Mouse (Mus musculus) fat pad, adult 2 months (tissue): ENCODE measurements around the gene F2r.

Experiments
- DNase-seq: peaks from one replicate; pipeline ENCODE4 v3.0.0-alpha.2; 2011; ENCODE audit warnings: low read depth, low spot score; ENCODE audit errors: extremely low read depth

The F2r gene

DNA sequence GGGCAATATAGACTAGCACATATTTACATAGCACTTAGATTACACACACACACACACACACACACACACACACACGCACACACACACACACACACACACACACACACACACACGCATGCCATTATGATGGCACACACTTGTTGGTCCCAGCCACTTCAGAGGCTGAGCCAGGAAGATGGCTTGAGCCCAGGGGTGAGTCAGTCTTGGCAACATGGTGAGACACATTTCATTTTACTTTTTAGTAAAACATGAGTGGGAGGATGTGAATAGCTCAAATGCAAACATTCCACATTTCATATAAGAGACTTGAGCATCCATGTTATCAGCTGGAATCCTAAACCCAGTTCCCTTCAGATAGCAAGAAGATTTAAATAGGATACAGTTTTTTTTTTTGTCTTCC, 15.1 kb upstream of the F2r start:
- no peak for DNase-seq

- no peak for DNase-seq
Measured at GRCm38 (mm10) chr13:95632144-95632543, 13.9 kb upstream of the F2r start.

DNA sequence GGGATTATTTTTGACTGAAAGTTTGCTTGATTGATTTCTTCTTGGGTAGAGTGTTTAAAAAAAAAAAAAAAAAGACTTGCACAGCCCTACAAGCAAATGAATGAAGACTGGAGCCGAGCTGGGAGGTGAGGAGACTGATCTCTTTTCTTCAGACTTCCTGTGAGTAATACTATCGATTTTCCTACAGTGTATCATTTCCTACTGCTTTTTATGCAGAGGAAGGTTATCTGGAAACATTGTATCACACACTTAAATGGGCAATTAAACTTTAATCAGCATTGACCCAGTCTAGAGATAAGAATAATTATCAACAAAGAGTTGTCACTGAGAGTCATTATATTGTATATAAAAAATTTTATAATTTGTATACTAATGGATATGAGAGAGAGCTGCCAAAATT, 12.5 kb upstream of the F2r start:
- DNase-seq: no peak

GRCm38 (mm10) chr13:95629751-95630150, 11.5 kb upstream of the F2r start:
- no peak for DNase-seq

- DNase-seq: no peak
Measured at GRCm38 (mm10) chr13:95626696-95627095, 8.4 kb upstream of the F2r start.

DNA sequence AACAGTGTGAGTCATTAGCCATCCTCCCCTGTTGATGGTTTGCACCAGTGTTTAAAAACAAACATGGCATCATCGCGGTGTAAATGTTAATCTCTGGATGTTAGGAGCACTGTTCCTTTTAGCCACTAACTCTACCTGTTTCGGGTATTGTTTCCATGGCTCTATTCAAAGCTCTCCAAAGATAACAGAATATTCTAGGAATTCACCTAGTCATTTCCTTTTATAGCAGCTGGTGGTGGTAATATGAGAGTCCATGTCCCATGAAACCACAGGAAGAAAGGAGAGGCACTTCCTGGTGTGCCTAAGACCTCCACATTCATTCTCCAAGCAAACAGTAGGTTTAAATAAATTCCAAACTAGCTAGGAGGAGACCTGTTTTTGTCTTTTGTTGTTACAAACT, 4.8 kb upstream of the F2r start:
- DNase-seq: no peak

DNA sequence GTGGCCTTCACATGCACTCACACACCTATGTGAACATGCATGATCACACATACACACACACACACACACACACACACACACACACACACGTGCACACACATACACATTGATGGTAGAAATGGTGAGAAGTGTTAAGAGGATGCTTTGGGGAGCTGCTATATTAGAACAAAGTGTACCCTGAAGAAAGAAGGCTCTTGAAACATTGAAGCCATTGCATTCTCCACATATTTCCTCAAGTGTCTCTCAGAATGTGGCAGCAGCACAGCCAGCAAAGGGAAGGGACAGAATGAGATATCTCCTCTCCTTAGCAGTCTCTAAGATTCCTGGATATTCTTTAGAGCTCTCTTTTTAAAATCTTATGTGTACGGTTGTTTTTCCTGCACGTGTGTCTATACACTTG, 3.3 kb upstream of the F2r start:
- DNase-seq: no peak

- DNase-seq: no peak
Measured at GRCm38 (mm10) chr13:95618859-95619258, 572 bp upstream of the F2r start.

GRCm38 (mm10) chr13:95617671-95618171, 566 bp downstream of the F2r start:
- no peak for DNase-seq

DNA sequence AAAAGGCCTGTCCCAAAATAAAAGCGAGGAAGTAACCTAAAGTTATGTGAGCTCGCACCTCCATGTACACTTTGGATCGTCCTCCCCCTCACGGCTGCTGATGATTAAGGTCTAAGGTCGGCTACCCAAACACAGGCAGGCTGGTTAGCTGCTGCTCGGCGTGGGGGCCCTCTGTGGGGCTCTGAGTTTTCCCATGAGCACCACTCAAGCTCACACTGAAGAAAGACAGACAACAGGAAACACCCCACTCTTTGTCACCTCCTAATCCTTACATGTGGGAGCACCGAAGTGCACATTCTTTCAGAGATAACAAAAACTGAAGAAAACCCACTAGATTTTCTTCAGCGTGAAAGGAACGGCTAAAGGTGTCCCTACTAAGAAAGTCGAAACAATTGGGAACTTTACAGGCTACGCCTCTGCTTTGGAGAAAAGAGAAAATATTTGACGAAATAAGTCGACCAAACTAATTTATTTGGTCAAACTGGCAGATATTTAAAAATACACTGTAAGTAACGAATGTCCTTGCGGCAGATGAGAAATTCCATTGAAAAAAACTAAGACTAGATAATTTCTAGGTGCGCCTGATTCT, 1.1 kb downstream of the F2r start:
- no peak for DNase-seq

DNA sequence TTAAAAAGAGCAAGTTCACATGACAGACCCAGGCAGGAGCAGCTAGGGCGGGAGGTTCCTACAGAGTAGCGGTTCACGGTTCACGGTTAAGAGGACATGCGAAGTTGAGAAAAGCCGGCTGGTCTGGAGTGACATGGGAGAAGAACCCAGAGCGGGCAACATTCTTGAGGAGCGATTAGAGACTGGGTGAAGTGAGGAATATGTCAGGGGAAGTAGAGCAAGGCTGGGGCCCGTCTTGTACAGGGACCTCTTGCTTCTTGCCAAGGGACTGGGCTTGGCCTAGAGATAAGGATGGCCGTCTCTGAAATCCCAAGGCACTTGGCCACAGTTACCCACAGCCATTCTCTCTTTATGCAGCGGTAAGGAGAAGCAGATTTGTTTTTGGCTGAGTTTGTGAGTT, 1.8 kb downstream of the F2r start:
- DNase-seq: no peak

- DNase-seq: no peak
Measured at GRCm38 (mm10) chr13:95614757-95615156, 3.5 kb downstream of the F2r start.

DNA sequence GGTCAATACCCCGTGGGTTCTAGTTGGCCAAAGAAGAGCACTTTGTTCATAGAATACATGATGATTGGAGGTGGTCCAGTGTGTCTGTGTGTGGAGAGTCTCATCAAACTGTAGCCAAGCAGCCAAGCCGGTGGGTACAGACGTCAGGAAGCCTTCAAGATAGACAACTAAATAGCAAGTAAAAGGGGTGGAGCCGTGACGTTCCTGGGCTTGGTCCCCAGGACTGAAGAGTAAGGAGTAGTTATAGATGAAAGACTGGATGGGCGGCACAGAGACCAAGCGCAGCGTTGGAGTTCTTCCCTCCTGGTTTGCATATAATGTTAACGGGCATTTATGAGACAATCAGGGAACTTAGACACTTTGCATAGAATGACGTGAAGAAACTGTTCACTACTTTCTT, 6.0 kb downstream of the F2r start:
- no peak for DNase-seq

DNA sequence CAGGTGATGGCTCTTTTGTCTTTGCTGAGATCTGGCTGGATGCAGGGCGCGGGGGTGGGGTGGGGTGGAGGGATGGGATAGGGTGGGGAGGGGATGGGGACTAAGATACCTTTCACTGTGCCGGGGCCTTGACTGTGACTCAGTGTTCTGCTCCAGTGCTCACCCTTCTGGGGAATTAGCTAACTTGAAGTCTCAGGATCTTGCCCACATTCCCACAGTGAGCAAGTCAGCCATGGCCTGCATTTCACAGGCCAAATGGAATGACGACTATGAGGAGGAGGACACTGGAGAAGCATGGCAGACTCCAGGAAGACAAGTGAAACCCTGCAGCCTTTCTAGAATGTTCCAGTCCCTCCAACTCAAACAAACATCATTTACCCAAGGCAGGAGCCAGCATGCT, 6.5 kb downstream of the F2r start:
- no peak for DNase-seq

DNA sequence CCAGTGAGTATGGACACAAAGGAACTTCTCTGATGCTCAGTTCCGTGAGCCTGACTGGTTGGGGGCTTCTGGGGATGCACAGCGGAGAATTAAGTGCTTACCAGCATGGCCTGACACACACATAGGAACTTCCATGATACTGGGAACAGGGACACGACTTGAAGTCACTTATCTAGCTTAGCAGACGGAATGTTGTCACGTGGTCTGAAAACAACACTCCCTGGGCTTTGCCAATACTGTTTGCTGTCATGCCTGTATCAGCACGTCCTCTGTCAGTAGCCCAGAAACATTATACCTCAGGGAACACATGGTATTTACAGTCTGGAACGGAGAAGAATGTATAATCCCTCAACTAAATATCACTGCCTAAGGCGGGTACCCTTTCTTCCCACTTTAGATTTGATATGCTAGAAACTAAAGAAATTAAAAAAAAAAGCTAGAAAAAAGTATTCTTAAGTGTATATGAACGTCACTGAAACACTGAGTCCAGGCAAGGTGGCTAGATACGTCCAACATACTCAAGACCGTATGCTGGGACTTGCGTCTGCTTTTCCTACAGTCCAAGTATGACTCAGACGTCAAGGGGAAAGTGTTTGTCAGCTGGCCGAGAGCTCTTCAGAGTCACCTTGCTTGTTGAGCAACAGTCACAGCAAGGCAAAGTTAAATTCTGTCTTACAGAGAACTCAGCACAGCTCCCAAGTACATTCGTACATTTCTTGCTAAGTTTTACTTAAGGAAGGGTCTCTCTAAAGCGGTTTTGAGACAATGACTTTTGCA, 7.3 kb downstream of the F2r start:
- DNase-seq: peak; percentile 74

- no peak for DNase-seq
Measured at GRCm38 (mm10) chr13:95609088-95609420, 9.2 kb downstream of the F2r start.

- no peak for DNase-seq
Measured at GRCm38 (mm10) chr13:95608416-95609087, 9.7 kb downstream of the F2r start.

GRCm38 (mm10) chr13:95607019-95607418, 11.3 kb downstream of the F2r start:
- DNase-seq: no peak

- DNase-seq: no peak
Measured at GRCm38 (mm10) chr13:95604288-95604687, 14.0 kb downstream of the F2r start.

DNA sequence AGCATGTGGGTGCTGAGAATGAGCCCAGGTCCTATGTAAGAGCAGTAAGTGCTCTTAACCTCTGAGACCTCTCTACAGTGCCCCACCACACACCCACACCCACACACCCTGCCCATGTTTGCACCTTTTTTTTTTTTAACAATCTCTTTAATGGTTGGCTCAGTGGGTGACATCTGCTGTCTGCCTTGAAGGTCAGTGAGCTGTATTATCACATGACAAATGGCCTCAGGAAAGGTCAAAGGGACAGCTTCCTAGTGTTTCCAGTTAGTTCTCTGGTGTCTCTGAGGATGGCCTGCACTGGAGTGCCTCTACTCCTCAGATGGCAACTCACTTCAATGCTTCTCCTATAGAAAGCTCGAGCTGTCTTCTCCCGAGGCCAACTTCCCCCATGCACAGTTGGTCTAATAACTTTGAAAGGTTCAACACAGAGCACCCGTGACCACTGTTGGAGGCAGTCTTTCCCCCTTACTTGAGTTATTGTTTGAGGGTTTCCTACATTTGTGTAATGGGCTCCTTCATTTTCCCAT, 18.4 kb downstream of the F2r start:
- DNase-seq: no peak

- DNase-seq: no peak
Measured at GRCm38 (mm10) chr13:95598232-95598920, 19.9 kb downstream of the F2r start.
